Mouse (Mus musculus) left cerebral cortex, postnatal 10 days (tissue): ENCODE measurements around the gene Smlr1. TPM values are rescaled to one million over a fixed set of nuclear protein-coding genes. Genes with fewer than 3 reads are reported as not detected.

Source experiments
- DNase-seq, 2 experiments: peaks; one replicate each; pipeline ENCODE4 v3.0.0; 2021 to 2022; ENCODE audit warnings: low spot score in 2 of 2, mixed read lengths in 1 of 2; ENCODE audit errors: extremely low spot score in 1 of 2
- intact Hi-C: fragments of 180-260 bp; cut with DNase I; formaldehyde crosslinking; loops from one replicate; pipeline ENCODE4 v1.15.1; 2025
- total RNA-seq, 2 experiments: library from RNA; stranded (reverse); gene quantifications; 2 replicates each; pipeline ENCODE4 v1.2.3; 2021

The Smlr1 gene
- total RNA-seq, result not detected

GRCm38 (mm10) chr10:25535891-25536331 is at the start of gene Smlr1:
TSS of gene Smlr1 (minus strand) at chr10:25536267.
- no peak for DNase-seq
- intact Hi-C loops, result loop anchor here (10.0 kb wide), 2 partner anchors 139 to 609 kb away; no protein-coding TSS in a partner anchor

DNA sequence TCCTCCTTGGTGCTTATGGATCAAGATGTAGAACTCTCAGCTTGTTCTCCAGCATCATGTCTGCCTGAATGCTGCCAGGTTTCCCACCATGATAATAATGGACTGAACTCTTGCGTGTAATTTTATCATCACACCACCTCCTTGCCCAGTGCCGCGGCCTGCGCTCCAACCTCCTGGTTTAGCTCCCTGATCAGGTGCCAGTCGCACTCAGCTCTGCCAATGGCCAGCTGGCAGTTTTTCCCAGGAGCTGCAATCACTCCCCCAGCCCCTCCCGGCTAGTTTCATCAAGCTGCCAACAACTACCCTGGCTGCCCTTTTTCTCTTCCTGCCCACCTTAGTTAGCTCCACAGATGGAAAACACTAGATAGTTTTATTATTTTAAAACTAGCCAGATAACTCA is 48.8 kb upstream of the Smlr1 start:
- DNase-seq, result peak in 1 of 2 experiments; percentile 31
- intact Hi-C loops, result no loop called here

DNA sequence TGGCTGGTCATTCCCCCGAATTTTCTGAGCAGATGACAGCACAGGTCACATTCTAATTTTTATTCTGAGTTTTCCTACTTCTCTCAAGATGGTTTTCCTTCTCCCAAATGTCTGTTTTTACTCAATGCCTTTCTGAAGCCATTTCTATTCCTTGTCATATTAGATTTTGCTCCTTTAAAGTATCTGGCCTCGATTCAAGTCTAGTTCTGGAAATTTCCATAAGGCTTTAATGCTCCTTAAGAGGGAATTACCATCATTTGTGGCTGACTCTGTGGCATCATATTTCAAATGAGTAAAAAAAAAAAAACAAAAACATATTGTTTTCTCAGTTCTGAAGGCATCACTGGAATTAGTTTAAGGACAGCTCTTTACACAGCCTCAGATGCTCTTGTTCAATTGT is 44.0 kb upstream of the Smlr1 start:
- DNase-seq, result no peak
- intact Hi-C loops, result no loop called here

DNA sequence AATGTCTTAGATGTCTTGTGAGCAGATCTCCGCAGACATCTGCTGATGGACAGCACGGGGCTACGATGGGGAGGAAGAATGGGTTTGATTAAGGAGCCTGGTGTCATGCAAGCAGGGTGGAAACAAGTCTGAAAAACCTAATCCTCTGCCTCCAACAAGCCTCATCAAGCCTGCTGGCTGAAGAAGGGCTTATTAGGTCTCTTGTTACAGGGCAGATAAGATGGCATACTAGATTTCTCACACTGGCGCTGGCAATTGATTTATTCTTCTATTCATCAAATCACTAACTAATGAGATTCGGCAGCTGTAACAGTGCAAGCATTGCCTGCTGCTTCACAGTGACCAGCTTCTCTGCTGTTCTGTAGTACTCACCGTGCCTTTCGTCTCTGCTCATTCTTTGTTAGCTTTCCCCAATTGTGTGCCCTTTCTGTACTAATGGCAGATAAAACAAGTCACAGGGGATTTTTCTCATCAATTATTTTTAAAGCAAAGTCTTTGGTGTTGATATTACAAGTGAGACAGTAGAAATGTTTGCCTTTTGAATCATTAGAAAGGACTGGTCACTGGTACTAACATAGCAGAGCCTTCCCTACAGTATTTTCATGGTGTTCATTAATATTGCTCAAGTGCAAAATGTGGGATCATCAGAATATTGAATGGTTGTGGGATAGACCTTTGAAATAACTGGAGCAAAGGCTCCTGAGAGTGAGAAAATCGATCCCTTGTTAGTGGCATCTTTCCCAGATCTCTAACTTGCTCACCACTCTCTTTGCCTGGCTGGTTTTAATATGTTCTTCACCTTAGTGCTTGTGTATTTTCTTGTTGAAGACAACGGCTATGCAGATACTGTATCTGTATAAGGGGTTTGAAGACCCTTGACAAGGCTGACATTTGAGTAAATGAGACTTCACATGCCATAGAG is 35.5 kb upstream of the Smlr1 start:
- intact Hi-C loops, result no loop called here
- DNase-seq, result no peak

- intact Hi-C loops, result no loop called here
- DNase-seq, result no peak
Measured at GRCm38 (mm10) chr10:25552936-25553335, 16.9 kb upstream of the Smlr1 start.

- no peak for DNase-seq
- intact Hi-C loops, result no loop called here
Measured at GRCm38 (mm10) chr10:25541097-25541496, 5.0 kb upstream of the Smlr1 start.

- DNase-seq, result no peak
- intact Hi-C loops, result loop anchor here (10.0 kb wide), 2 partner anchors 135 to 605 kb away; no protein-coding TSS in a partner anchor
Measured at GRCm38 (mm10) chr10:25539771-25540168, 3.7 kb upstream of the Smlr1 start.

- peak; percentile 44 to 70 for DNase-seq
- intact Hi-C loops, result loop anchor here (10.0 kb wide), 2 partner anchors 136 to 606 kb away; no protein-coding TSS in a partner anchor
Measured at GRCm38 (mm10) chr10:25539146-25539770, 3.2 kb upstream of the Smlr1 start.

- intact Hi-C loops, result loop anchor here (10.0 kb wide), 2 partner anchors 136 to 606 kb away; no protein-coding TSS in a partner anchor
Measured at GRCm38 (mm10) chr10:25538738-25539137, 2.7 kb upstream of the Smlr1 start.

DNA sequence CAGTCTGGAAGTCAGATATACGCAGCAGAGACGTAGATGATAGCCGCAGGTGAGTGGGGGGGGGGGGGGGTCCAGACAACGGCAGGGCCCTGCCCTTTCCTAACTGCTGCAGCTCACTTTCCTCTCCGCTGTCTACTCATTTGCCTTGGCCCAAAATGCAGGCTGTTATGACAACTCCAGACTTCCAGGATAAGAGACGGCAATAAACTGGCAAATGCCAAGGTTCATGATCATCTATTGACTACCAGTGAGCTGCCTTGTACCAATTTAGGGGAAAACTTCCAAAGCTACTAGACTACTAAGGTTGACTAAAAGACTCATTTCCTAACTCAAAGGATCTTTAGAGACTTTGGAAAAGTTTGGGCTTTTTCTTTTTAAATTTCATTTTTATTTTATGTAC is 554 bp upstream of the Smlr1 start:
- intact Hi-C loops, result loop anchor here (10.0 kb wide), 2 partner anchors 138 to 608 kb away; no protein-coding TSS in a partner anchor
- DNase-seq, result no peak

More at GRCm38 (mm10) chr10:25538738-25539137, 2.7 kb upstream of the Smlr1 start:
- no peak for DNase-seq

DNA sequence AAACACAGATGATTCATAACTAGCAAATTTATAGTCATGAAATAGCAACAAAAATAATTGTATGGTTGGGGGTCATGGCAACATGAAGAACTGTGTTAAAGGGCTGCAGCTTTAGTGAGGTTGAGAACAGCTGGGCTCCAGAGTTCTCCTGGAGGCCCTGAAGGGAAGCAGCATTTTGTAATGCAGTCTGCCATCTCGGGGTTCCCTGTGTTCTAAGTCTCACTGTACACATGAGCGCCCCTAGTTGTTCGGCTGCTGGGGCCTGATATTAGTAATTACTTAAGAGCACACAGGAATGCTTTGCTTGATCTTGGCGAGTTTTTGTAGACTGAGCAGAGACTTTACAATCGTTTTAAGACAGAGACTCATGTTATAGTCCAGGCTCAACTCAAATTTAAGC is 1.6 kb downstream of the Smlr1 start:
- intact Hi-C loops, result loop anchor here (10.0 kb wide), 2 partner anchors 140 to 610 kb away; no protein-coding TSS in a partner anchor

DNA sequence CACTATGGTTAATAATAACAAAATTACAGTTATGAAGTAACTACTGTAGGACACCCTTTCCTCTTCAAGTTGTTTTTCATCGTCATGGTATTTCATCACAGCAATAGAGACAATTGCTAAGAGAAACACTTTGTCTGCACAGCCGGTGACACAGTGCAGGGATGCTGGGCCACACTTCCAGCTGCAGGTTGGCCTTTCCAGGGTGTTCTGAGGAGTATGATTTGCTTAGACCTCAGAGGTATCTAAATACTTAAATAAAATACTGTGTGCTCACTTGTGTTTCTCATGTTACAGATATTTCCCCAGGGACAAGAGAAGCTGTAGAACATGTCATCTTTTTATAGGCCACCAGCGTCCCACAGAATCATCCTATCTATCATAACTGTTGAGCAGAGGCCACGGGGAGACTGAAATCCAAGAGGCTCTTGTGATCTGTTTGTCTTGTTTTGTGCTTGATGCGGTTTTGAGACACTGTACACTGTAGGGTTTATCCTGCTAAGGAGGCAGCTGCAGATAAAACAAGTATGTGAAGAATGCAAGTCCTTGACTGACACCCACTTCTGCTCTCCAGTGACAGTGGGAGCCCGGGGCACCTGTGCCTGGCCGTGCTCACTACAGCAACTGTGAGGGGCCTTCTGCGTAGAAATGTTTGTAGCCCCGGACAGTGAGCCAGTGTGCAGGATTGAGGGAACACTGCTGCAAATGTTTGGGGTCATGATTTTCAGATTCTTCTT is 2.4 kb downstream of the Smlr1 start:
- intact Hi-C loops, result loop anchor here (10.0 kb wide), 2 partner anchors 141 to 611 kb away; no protein-coding TSS in a partner anchor
- no peak for DNase-seq

More for the DNA sequence above, 1.6 kb downstream of the Smlr1 start:
- DNase-seq, result no peak

DNA sequence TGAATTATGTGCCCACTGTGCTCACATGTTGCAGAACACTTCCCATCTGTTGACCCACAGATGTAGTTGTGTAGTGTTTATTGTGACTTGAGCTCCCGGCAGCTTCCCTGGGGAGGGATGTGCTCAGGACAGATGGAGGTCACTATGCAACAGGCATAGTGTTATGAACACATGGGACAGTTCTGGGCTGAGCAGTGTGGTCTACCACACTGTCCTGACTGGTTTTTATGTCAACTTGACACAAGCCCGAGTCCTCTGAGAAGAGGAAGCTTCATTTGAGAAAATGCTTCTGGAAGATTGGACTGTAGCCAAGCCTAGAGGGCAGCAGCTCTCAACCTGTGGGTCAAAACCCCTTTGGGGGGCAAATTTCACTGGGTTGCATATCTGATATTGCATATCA is 3.0 kb downstream of the Smlr1 start:
- intact Hi-C loops, result loop anchor here (10.0 kb wide), 2 partner anchors 142 to 612 kb away; no protein-coding TSS in a partner anchor
- DNase-seq, result no peak

DNA sequence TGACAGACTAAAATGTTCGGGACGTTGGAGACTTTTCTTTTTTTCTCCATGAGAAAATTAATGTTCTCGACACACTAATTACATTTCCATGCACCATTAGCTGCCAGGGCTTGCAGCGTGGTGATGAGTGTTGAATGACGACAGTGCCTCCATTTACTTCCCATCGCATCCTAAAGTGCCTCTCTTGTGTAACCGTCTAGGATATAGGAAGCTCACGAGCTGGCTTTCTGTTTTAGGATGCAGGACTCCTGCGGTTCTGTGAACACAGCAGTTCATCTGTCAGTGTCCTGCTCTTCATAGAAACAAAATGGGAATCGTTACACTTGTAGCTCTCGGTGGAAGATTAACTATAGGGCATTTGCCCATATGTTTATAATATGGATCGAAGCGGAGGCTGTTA is 4.7 kb downstream of the Smlr1 start:
- no peak for DNase-seq
- intact Hi-C loops, result loop anchor here (10.0 kb wide), 2 partner anchors 143 to 613 kb away; no protein-coding TSS in a partner anchor

- intact Hi-C loops, result no loop called here
- DNase-seq, result no peak
Measured at GRCm38 (mm10) chr10:25527126-25527525, 8.9 kb downstream of the Smlr1 start.

- intact Hi-C loops, result no loop called here
- DNase-seq, result no peak
Measured at GRCm38 (mm10) chr10:25526622-25527021, 9.4 kb downstream of the Smlr1 start.

DNA sequence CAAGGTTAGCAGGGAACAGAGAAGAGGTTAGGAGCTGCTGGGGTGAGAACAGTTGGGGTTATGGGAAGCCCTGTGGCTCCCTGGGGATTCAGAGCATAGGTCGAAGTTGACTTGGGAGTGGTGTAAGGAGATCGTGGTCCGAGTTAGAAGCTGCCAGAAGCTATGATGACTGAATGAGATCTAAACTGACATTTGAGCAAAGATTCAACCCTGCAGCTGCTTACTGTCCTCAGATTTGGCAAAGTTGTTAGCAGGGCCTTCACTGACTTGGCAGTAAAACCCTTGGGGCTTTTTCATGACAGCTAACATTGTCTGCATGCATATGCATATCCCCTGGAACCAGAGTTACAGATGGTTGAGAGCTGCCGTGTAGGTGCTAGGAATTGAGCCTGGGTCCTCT is 9.9 kb downstream of the Smlr1 start:
- intact Hi-C loops, result no loop called here
- DNase-seq, result no peak

DNA sequence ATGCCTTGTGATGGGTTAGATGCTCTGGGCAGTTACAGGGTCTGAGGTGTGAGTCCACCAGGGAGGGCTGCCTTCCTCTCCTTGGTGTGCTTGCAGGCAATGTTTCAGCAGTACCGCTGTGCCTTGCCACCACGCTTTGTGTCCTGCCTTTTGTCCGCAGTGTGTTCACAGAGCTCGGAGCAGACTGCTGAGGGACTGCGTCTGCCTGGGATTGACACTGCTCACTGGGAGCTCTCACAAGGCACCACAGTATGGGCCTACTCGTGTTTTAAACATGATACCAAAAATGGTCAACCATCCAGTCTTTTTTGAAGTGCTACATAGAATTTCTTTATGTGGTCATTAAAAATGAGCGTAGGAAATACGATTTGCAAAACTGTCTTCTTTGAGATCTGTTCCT is 12.3 kb downstream of the Smlr1 start:
- DNase-seq, result no peak
- intact Hi-C loops, result no loop called here

GRCm38 (mm10) chr10:25520428-25520827 is 15.6 kb downstream of the Smlr1 start:
- DNase-seq, result no peak
- intact Hi-C loops, result no loop called here
